Mouse (Mus musculus) lung, postnatal 36 days (tissue): ENCODE results near the gene Sos1.

ENCODE experiments used
- DNase-seq: peaks from one replicate; pipeline ENCODE4 v3.0.0; 2022; ENCODE audit warnings: mixed read lengths

The Sos1 gene

GRCm38 (mm10) chr17:80492811-80493210 is 12.6 kb upstream of the Sos1 start:
- DNase-seq: no peak

GRCm38 (mm10) chr17:80492274-80492673 is 12.0 kb upstream of the Sos1 start:
- no peak for DNase-seq

GRCm38 (mm10) chr17:80490166-80490565 is 9.9 kb upstream of the Sos1 start:
- DNase-seq: no peak

- no peak for DNase-seq
Observed at GRCm38 (mm10) chr17:80488918-80489317, 8.7 kb upstream of the Sos1 start.

GRCm38 (mm10) chr17:80485160-80485559 is 4.9 kb upstream of the Sos1 start:
- no peak for DNase-seq

- no peak for DNase-seq
Observed at GRCm38 (mm10) chr17:80480855-80481224, 587 bp upstream of the Sos1 start.

- peak; percentile 52 for DNase-seq
Observed at GRCm38 (mm10) chr17:80479295-80480030, 790 bp downstream of the Sos1 start.

GRCm38 (mm10) chr17:80477679-80478078 is 2.6 kb downstream of the Sos1 start:
- DNase-seq: no peak

- DNase-seq: no peak
Observed at GRCm38 (mm10) chr17:80476496-80476895, 3.8 kb downstream of the Sos1 start.

GRCm38 (mm10) chr17:80471056-80471802 is 9.0 kb downstream of the Sos1 start:
- no peak for DNase-seq

- DNase-seq: peak; percentile 58
Observed at GRCm38 (mm10) chr17:80468417-80468894, 11.8 kb downstream of the Sos1 start.

GRCm38 (mm10) chr17:80460258-80460657 is 20.0 kb downstream of the Sos1 start:
- no peak for DNase-seq

- peak; percentile 73 for DNase-seq
Observed at GRCm38 (mm10) chr17:80455648-80456047, 24.6 kb downstream of the Sos1 start.

GRCm38 (mm10) chr17:80450426-80451030 is 29.7 kb downstream of the Sos1 start:
- DNase-seq: no peak

GRCm38 (mm10) chr17:80446470-80446869 is 33.8 kb downstream of the Sos1 start:
- no peak for DNase-seq

- no peak for DNase-seq
Observed at GRCm38 (mm10) chr17:80445433-80445832, 34.8 kb downstream of the Sos1 start.

- no peak for DNase-seq
Observed at GRCm38 (mm10) chr17:80435680-80436079, 44.6 kb downstream of the Sos1 start.

- DNase-seq: no peak
Observed at GRCm38 (mm10) chr17:80434430-80434829, 45.8 kb downstream of the Sos1 start.

GRCm38 (mm10) chr17:80431997-80432396 is 48.3 kb downstream of the Sos1 start:
- DNase-seq: no peak

- DNase-seq: no peak
Observed at GRCm38 (mm10) chr17:80427966-80428365, 52.3 kb downstream of the Sos1 start.

- DNase-seq: no peak
Observed at GRCm38 (mm10) chr17:80426901-80427300, 53.4 kb downstream of the Sos1 start.

- no peak for DNase-seq
Observed at GRCm38 (mm10) chr17:80426171-80426570, 54.1 kb downstream of the Sos1 start.

- DNase-seq: no peak
Observed at GRCm38 (mm10) chr17:80420998-80421397, 59.3 kb downstream of the Sos1 start.
